Mouse (Mus musculus): ENCODE measurements around the gene Fam78b. TPM values are rescaled to one million over a fixed set of nuclear protein-coding genes. Genes with fewer than 3 reads are reported as not detected.

Gene Fam78b
- polyA plus RNA-seq, 1 experiment from 2014 or later = 1.5 TPM

DNA sequence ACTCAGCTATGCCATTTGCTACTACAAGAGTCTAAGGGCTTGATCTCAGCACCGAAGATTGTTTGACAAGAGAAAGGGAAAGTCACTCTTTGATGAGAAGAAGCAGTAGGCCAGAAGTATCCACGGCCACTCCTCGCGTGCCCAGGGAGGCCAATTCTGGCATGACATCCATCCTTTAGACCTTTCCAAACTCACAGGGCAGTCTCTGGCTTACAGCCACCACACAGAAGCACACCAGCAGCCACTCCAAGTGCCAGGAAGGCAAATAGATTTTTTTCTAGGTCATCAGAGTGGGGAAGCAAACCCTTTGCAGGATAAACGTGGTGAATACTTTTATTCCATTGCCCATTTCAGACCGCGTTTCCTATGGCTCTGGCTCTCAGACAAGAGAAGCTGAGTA is 97.5 kb downstream of the Fam78b start:
- H3K36me3 ChIP-seq = no peaks in the 10 kb centered on the region
- H3K9ac ChIP-seq = no peak overlapping the region
- no peaks in the 10 kb centered on the region for H3K9me3 ChIP-seq
- no peak for ATAC-seq (ENCODE audit: insufficient number of reproducible peaks, insufficient read depth, low FRiP score, low TSS enrichment)
- WGBS = 88% methylated on average over 7 of the region's 7 CpGs
- H3K4me2 ChIP-seq (replicated peaks) = no peak overlapping the region
- no peak overlapping the region for H3K27ac ChIP-seq
- no peaks in the 10 kb centered on the region for H3K27me3 ChIP-seq
- no peaks in the 10 kb centered on the region for H3K4me1 ChIP-seq
- no peak overlapping the region for H3K4me3 ChIP-seq

DNA sequence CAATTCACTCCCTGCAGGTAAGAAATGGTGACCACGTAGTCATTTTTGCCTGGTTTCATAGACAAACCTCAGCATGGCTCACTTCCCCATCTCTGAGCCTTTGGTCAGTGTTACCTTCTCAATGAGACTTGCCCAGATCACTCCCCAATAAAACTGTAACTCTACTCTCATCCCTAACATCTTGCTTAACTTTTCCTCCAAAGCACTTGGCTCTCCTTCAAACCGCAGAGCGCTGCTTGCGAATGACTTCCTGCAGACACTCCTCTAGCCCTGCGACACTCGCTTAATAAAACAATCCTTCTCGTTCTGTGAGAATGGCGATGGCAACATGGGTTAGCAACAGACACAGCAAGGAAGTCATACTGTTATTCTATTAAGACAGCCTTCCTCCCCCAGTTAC is 100.8 kb downstream of the Fam78b start:
- Histone ChIP-seq H3K4me3 (no peak overlapping the region), H3K27ac (no peak overlapping the region), H3K9me3 (no peaks in the 10 kb centered on the region), H3K36me3 (no peaks in the 10 kb centered on the region), H3K4me2 (replicated peaks) (no peak overlapping the region), H3K27me3 (no peaks in the 10 kb centered on the region), H3K4me1 (no peaks in the 10 kb centered on the region), H3K9ac (no peak overlapping the region)
- ATAC-seq (ENCODE audit: insufficient number of reproducible peaks, insufficient read depth, low FRiP score, low TSS enrichment) = no peak
- WGBS = 83% methylated on average over 8 of the region's 8 CpGs

DNA sequence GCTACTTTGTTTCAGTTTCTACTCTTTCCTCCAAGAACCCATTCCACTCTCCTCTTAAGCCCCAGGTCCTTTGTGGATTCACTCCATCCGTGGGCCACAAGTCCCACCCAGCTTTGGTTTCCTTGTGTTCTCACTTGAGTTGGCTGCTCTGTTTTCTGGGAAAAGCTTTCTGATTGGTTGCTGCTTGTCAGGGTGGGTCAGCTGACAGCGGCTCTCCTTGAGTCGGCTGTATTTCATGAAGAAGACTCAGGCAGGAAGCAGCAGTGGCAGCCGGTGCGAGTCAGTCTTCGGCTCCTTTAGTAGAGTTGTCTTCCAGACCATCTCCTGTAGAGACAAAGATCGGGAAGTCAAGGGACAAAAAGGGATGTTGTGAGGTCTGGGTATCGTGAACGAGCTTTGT is 101.3 kb downstream of the Fam78b start:
- H3K27ac ChIP-seq = no peak overlapping the region
- H3K9ac ChIP-seq = no peak overlapping the region
- H3K27me3 ChIP-seq = no peaks in the 10 kb centered on the region
- no peak for ATAC-seq (ENCODE audit: insufficient number of reproducible peaks, insufficient read depth, low FRiP score, low TSS enrichment)
- H3K4me3 ChIP-seq = no peak overlapping the region
- H3K4me2 ChIP-seq (replicated peaks) = no peak overlapping the region
- H3K4me1 ChIP-seq = no peaks in the 10 kb centered on the region
- 73% methylated on average over 9 of the region's 9 CpGs for WGBS
- no peaks in the 10 kb centered on the region for H3K36me3 ChIP-seq
- no peaks in the 10 kb centered on the region for H3K9me3 ChIP-seq

DNA sequence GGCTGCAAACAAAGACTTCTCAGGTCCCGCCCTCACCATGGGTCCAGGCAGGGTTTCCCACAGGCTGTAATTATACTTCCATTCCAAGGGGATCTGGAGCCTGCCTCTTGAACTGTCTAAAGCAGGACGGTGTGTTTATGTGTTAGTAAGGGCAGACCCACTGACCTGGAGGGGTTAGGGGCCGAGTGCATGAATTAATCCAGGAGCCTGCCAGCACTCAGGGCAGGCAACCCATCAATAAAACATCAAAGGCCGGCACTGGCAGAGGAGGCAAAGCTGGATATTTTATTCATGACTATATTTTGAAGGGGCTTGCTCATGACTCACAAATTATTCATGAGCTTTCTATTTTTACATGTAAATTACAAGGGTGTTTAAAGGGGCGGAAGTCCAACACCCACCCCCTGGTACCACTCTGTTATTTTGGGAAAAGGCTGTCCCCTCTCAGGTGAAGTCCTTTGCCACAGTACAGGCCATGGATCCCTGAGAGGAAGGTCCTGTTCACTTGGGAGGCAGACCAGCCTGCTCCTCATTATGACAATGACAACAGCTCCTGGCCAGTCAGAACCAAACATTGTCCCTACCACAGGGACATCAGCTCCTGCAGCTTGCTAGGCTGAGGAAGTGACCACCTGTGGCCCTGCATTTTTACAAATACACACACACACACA is 103.9 kb downstream of the Fam78b start:
- no peak overlapping the region for H3K9ac ChIP-seq

DNA sequence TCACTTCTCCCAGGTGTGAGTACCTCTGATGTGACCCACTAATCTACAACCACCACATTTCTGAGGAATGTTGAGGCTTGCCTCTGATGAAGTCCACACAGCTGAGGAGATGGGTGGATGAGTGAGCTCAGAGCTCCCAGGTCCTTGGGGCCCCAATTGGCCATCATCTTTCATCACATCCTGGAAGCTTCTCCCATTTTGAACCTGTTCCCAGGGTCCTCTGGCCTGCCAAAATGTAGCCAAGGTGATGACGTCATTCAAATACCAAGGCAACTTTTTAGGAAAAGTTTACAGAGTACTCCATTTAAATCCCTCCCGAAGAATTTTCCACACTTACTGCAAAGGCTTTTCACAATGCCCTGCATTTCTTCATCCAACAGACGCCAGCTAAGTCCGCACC is 104.7 kb downstream of the Fam78b start:
- no peak overlapping the region for H3K4me3 ChIP-seq
- H3K27ac ChIP-seq = no peak overlapping the region
- no peak overlapping the region for H3K9ac ChIP-seq
- no peak for ATAC-seq (ENCODE audit: insufficient number of reproducible peaks, insufficient read depth, low FRiP score, low TSS enrichment)
- 92% methylated on average over 4 of the region's 4 CpGs for WGBS
- H3K4me2 ChIP-seq (replicated peaks) = no peak overlapping the region
- H3K36me3 ChIP-seq = no peaks in the 10 kb centered on the region
- no peaks in the 10 kb centered on the region for H3K9me3 ChIP-seq
- H3K4me1 ChIP-seq = no peaks in the 10 kb centered on the region
- H3K27me3 ChIP-seq = no peaks in the 10 kb centered on the region

More for the DNA sequence above, 103.9 kb downstream of the Fam78b start:
- Histone ChIP-seq H3K36me3 (no peaks in the 10 kb centered on the region), H3K4me1 (no peaks in the 10 kb centered on the region), H3K4me2 (replicated peaks) (no peak overlapping the region), H3K27ac (no peak overlapping the region), H3K4me3 (no peak overlapping the region), H3K9me3 (no peaks in the 10 kb centered on the region), H3K27me3 (no peaks in the 10 kb centered on the region)
- no peak for ATAC-seq (ENCODE audit: insufficient number of reproducible peaks, insufficient read depth, low FRiP score, low TSS enrichment)
- 39% methylated on average over 5 of the region's 5 CpGs for WGBS

DNA sequence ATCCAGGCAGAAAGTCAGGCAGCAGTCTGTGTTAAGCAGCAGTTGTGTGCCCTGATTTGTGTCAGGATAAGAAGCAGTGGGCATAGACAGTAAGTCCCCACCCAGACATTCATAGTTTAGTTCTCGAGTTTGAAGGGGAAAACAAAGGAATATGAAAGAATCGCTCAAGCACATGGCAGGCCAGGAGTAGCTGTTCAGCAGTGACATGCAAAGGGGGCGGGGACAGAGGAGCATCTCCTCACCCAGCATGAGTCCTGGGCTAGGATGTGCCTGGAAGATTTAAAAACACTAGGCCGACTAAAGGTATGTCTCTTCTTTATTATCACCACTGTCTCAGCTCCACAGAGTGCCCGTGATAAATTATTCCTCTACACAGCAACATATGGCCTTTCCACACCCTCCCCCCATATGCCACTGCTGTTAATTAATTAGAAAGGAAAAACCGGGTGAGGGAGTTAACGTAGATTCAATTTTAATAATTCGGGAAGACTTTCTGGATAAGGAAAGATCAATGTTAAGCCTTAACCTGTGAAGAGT is 107.8 kb downstream of the Fam78b start:
- H3K4me3 ChIP-seq = no peak overlapping the region
- WGBS = 87% methylated on average over 8 of the region's 8 CpGs
- ATAC-seq (ENCODE audit: insufficient number of reproducible peaks, insufficient read depth, low FRiP score, low TSS enrichment) = no peak
- H3K27ac ChIP-seq = no peak overlapping the region
- H3K9me3 ChIP-seq = no peaks in the 10 kb centered on the region
- no peaks in the 10 kb centered on the region for H3K27me3 ChIP-seq
- H3K9ac ChIP-seq = no peak overlapping the region
- H3K36me3 ChIP-seq = no peaks in the 10 kb centered on the region
- H3K4me2 ChIP-seq (replicated peaks) = no peak overlapping the region
- no peaks in the 10 kb centered on the region for H3K4me1 ChIP-seq

DNA sequence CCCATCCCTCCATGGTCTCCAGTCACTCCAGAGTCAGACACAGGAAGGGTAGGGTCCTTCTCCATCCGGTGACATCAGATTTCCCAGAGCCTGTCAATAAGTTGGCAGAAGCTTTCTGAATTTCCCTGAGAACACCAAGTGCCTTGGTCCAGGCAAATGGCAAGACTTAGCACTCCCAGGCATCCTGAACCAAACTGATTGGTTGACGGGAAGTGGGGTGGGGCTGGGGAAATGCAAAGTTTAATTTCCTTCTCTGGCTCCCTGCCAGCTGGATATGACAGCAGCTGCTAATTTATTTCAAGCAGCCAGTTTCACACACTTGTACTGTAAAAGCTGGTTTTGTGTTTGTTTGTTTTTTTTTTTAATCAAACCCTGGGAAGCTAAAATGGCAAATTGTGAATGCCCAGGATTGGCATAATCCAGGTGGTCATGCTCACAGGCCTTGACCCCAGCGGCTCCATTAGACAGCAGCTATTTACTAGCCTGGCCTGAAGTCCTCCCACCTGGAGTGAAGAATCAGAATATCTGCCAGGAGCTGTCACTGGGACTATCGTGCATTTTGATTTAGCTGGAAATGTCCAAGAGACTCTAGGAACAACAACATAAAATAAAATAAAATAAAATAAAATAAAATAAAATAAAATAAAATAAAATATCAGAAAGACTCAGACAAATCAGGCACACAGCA is 113.3 kb downstream of the Fam78b start:
- ATAC-seq (ENCODE audit: insufficient number of reproducible peaks, insufficient read depth, low FRiP score, low TSS enrichment) = no peak
- 74% methylated on average over 4 of the region's 4 CpGs for WGBS

DNA sequence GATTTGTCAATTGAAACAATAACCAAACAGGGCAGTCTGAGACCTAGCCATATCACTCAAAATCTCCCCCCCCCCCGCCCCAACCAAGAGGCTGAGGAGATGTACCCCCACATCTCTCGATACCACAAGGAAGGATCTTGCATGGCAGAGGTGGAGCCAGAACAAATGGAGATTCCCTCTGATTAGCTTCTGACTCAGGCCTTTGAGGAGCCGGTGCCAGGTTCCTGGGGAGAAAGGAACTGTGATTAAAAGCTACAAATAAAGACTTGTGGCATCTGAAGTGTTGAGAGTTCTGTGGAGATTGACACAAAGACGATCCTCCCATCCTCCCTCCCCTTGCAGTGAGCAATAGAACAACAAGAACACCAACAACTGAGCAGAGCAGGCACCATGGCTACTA is 113.9 kb downstream of the Fam78b start:
- Histone ChIP-seq H3K4me1 (no peaks in the 10 kb centered on the region), H3K27me3 (no peaks in the 10 kb centered on the region), H3K36me3 (no peaks in the 10 kb centered on the region), H3K4me2 (replicated peaks) (no peak overlapping the region), H3K27ac (no peak overlapping the region), H3K9me3 (no peaks in the 10 kb centered on the region), H3K9ac (no peak overlapping the region), H3K4me3 (no peak overlapping the region)
- ATAC-seq (ENCODE audit: insufficient number of reproducible peaks, insufficient read depth, low FRiP score, low TSS enrichment) = no peak
- 48% methylated on average over 4 of the region's 4 CpGs for WGBS

More for the DNA sequence above, 113.3 kb downstream of the Fam78b start:
- H3K27ac ChIP-seq = no peak overlapping the region
- H3K27me3 ChIP-seq = no peaks in the 10 kb centered on the region
- H3K4me3 ChIP-seq = no peak overlapping the region
- no peaks in the 10 kb centered on the region for H3K36me3 ChIP-seq
- H3K9ac ChIP-seq = no peak overlapping the region
- no peak overlapping the region for H3K4me2 ChIP-seq (replicated peaks)
- no peaks in the 10 kb centered on the region for H3K9me3 ChIP-seq
- no peaks in the 10 kb centered on the region for H3K4me1 ChIP-seq

DNA sequence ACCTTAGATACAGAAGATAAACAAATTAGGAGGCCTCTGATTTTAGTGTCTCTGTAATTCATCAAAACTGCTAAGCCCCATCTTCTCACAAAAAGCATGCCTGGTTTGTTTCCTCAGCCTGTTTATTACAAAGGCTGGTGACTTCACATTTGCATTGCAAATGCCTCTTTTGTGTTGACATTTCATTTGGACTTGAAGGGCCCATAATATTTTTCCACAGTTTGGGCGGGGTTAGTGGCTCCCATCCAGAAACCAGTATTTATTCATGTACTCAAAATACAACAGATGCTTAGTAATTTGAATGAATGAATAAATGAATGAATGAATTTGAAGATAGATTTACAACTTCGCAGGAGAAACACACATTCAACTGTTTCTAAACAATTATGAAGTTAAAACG is 115.5 kb downstream of the Fam78b start:
- H3K36me3 ChIP-seq = no peaks in the 10 kb centered on the region
- 83% methylated on average over 3 of the region's 3 CpGs for whole genome bisulfite sequencing

DNA sequence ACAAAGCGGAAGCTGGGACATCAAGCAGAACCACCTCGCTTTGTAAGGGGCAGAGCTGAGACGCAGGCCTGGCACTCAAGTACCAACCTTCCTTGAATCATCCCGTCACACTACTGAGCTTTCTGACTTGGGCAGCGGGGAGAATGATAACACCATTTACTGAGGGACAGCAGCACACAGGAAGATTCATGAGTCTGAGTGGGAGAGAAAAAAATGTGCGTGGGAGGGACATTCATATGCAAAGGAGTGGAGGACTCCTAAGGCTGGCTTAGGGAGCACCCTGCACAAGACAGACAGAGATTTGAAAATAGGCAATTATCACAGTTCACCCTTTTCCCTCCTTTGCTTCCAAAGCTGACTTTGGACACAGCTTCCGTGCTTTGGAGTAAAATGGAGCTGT is 117.8 kb downstream of the Fam78b start:
- Histone ChIP-seq H3K9me3 (no peaks in the 10 kb centered on the region), H3K4me2 (replicated peaks) (no peak overlapping the region), H3K4me1 (no peaks in the 10 kb centered on the region), H3K4me3 (no peak overlapping the region), H3K9ac (no peak overlapping the region), H3K36me3 (no peaks in the 10 kb centered on the region), H3K27me3 (no peaks in the 10 kb centered on the region), H3K27ac (no peak overlapping the region)
- no peak for ATAC-seq (ENCODE audit: insufficient number of reproducible peaks, insufficient read depth, low FRiP score, low TSS enrichment)
- WGBS = 81% methylated on average over 7 of the region's 7 CpGs

More for the DNA sequence above, 115.5 kb downstream of the Fam78b start:
- no peak overlapping the region for H3K4me3 ChIP-seq
- ATAC-seq (ENCODE audit: insufficient number of reproducible peaks, insufficient read depth, low FRiP score, low TSS enrichment) = no peak
- no peak overlapping the region for H3K4me2 ChIP-seq (replicated peaks)
- H3K9ac ChIP-seq = no peak overlapping the region
- no peaks in the 10 kb centered on the region for H3K9me3 ChIP-seq
- no peaks in the 10 kb centered on the region for H3K27me3 ChIP-seq
- no peaks in the 10 kb centered on the region for H3K4me1 ChIP-seq
- no peak overlapping the region for H3K27ac ChIP-seq

DNA sequence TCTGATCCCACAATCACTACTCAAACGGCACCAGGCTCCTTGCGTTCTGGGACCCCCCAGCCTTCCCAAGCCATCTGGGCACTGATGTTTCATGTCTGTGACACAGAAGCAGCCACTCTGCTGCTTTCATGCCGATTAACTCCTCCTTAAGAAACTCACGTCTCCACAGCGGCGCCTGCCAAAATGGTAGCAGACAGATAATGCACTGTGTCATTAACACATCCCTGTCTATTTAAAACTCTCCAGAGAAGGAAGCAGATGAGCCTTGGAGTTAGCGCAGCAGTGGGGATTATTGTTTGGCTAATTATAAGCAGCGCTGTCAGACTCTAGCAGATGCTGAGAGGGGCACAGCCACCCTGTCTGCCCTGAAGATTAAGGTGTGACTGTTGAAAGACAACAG is 118.2 kb downstream of the Fam78b start:
- Histone ChIP-seq H3K4me1 (no peaks in the 10 kb centered on the region), H3K9me3 (no peaks in the 10 kb centered on the region), H3K4me3 (no peak overlapping the region), H3K9ac (no peak overlapping the region), H3K36me3 (no peaks in the 10 kb centered on the region), H3K4me2 (replicated peaks) (no peak overlapping the region), H3K27me3 (no peaks in the 10 kb centered on the region), H3K27ac (no peak overlapping the region)
- WGBS = 72% methylated on average over 8 of the region's 8 CpGs
- no peak for ATAC-seq (ENCODE audit: insufficient number of reproducible peaks, insufficient read depth, low FRiP score, low TSS enrichment)

DNA sequence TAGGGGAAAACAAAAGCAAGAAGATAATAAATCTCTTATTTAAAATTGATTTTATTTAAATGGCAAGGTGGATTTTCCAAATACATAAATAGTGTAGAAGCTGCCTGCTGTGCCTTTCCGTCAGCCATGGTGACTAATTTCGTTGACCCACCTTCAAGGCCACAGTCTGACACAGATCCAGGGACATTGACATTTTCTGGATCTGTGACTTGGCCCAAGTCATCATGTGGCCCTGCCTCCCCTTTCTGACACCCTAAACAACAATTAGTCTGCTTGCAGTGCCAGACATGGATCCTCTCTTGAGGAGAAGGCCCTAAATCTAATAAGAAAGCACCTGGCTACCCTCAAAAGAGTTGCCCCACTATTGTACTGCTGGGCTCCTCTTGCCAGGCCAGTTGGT is 121.2 kb downstream of the Fam78b start:
- Histone ChIP-seq H3K27me3 (no peaks in the 10 kb centered on the region), H3K4me2 (replicated peaks) (no peak overlapping the region), H3K4me3 (no peak overlapping the region), H3K9me3 (no peaks in the 10 kb centered on the region), H3K9ac (no peak overlapping the region), H3K36me3 (no peaks in the 10 kb centered on the region), H3K4me1 (no peaks in the 10 kb centered on the region), H3K27ac (no peak overlapping the region)
- 96% methylated on average over 2 of the region's 2 CpGs for WGBS
- ATAC-seq (ENCODE audit: insufficient number of reproducible peaks, insufficient read depth, low FRiP score, low TSS enrichment) = no peak

All from embryonic facial prominence, embryonic 12.5 days (tissue).